Mouse (Mus musculus): Measurements from ENCODE around the gene Nup210l.

GRCm38 (mm10) chr3:90061549-90061948 lies 42.4 kb upstream of the Nup210l start:
- TF ChIP-seq CTCF (IDR thresholded peaks at IDR 0.05) (no peak), EP300 (IDR thresholded peaks at IDR 0.05) (peak; percentile 71)
